Mouse (Mus musculus) adrenal gland, adult 18-20 months (tissue): ENCODE results near the gene Zfp82. TPM values are rescaled to one million over a fixed set of nuclear protein-coding genes. Genes with fewer than 3 reads are reported as not detected.
"Not testable (repeated sequence)": the region's sequence is repeated elsewhere in the genome, so short reads cannot be mapped to it uniquely, and the experiment has no call there.

Source experiments
- DNase-seq, 2 experiments: peaks; one replicate each; pipeline ENCODE4 v3.0.0; 2021 to 2022; ENCODE audit warnings: low spot score in 2 of 2
- long read RNA-seq, 2 experiments: library from polyadenylated mRNA; stranded (forward); transcript quantifications; one replicate each; pipeline ENCODE4 v2.0.0; 2021
- total RNA-seq, 2 experiments: library from RNA; stranded (reverse); gene quantifications; 1 replicate in 1 of 2; 2 replicates in 1 of 2; pipeline ENCODE4 v1.2.3; 2021

The Zfp82 gene
- 1 to 10 TPM; 2.0 to 2.3 TPM for total RNA-seq
- long read RNA-seq, experiment 1 = 0 reads
- long read RNA-seq, experiment 2 = 0 reads

- DNase-seq = peak; percentile 78 to 81
Measured at GRCm38 (mm10) chr7:30072146-30073028, at the start of gene Zfp82. TSS of gene Zfp82 (minus strand) at chr7:30072900.

- DNase-seq = no peak
Measured at GRCm38 (mm10) chr7:30122188-30122530, 49.5 kb upstream of the Zfp82 start.

GRCm38 (mm10) chr7:30121308-30122187 is 48.8 kb upstream of the Zfp82 start, which contains the start of gene Zfp382:
TSS of gene Zfp382 (plus strand) at chr7:30121942.
- DNase-seq = peak; percentile 87 to 88

GRCm38 (mm10) chr7:30117935-30118334 is 45.2 kb upstream of the Zfp82 start:
- not testable (repeated sequence) for DNase-seq

- DNase-seq = no peak
Measured at GRCm38 (mm10) chr7:30116076-30116475, 43.4 kb upstream of the Zfp82 start.

- no peak for DNase-seq
Measured at GRCm38 (mm10) chr7:30099297-30099696, 26.6 kb upstream of the Zfp82 start.

- DNase-seq = no peak
Measured at GRCm38 (mm10) chr7:30095551-30096125, 22.9 kb upstream of the Zfp82 start.

GRCm38 (mm10) chr7:30094646-30095429 is 22.1 kb upstream of the Zfp82 start, which contains the start of gene Zfp260:
TSS of gene Zfp260 (plus strand) at chr7:30094777.
- DNase-seq = peak; percentile 80 to 82

- DNase-seq = no peak
Measured at GRCm38 (mm10) chr7:30093918-30094415, 21.3 kb upstream of the Zfp82 start.

- DNase-seq = no peak
Measured at GRCm38 (mm10) chr7:30092666-30093065, 20.0 kb upstream of the Zfp82 start.

GRCm38 (mm10) chr7:30090970-30091585 is 18.4 kb upstream of the Zfp82 start:
- DNase-seq = no peak

GRCm38 (mm10) chr7:30090092-30090969 is 17.6 kb upstream of the Zfp82 start, which contains the start of the genes Gm26920 and Zfp566:
TSS of gene Gm26920 (minus strand) at chr7:30090410.
TSS of gene Zfp566 (minus strand) at chr7:30090527.
- peak; percentile 88 to 90 for DNase-seq

GRCm38 (mm10) chr7:30089405-30089804 is 16.7 kb upstream of the Zfp82 start:
- DNase-seq = no peak

- no peak for DNase-seq
Measured at GRCm38 (mm10) chr7:30086524-30086923, 13.8 kb upstream of the Zfp82 start.

- DNase-seq = no peak
Measured at GRCm38 (mm10) chr7:30064622-30065021, 8.1 kb downstream of the Zfp82 start.

GRCm38 (mm10) chr7:30062478-30062877 is 10.2 kb downstream of the Zfp82 start:
- no peak for DNase-seq

GRCm38 (mm10) chr7:30060341-30060740 is 12.4 kb downstream of the Zfp82 start:
- no peak for DNase-seq

GRCm38 (mm10) chr7:30053591-30053990 is 19.1 kb downstream of the Zfp82 start:
- no peak for DNase-seq
